Mouse (Mus musculus): Measurements from ENCODE around the gene Tsfm. TPM values are rescaled to one million over a fixed set of nuclear protein-coding genes. Genes with fewer than 3 reads are reported as not detected.
A peak's percentile ranks its signal among the peaks of the same experiment; 100 is the strongest.

The Tsfm gene
- total and polyA plus RNA-seq, 2 experiments from 2014 or later = 52.1 to 55.6 TPM

DNA sequence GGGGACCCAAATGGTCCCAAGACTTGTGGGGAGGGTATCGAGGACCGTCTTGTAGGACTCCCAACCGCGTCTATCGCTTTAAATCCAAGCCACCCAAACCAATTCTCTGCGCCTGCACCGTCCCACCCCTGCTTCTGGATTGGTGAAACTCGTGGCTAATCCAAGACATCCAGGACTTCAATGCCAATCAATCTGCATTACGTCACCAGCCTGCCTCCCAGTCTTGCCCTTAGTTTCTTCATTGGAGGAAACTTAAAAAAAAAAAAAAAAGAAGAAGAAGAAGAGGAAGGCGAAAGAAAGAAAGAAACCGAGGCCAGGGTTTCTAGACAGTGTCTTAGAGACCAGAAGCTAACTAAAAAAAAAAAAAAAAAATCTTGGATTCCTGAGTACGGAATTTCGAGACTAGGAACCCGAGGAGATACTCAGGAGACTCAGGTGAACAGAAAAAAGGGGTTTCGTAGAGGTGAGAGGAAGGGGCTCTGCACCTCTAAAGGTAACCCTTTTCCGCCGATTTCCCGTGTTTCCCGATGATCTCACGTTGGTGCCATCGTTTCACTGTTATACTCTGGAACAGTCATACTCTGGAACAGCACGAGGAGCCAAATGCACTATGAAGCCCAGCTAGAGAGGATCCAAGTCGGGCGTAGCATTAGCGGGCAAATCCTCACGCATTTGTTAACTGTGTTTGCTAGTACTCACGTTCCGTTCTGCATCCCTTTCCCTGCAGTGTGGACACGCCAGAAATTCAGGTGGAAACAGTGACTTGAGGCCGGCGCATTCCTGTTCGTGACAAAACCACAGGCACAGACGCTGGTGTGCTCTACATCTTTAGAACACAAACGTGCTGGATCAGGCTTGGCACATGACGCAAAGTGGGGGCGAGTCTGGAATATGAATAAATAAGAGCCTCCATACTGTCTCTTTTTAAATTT is 39.8 kb upstream of the Tsfm start, which contains the start of gene Tspan31:
Gene Tspan31, minus strand, starts transcription at position 75 of the 932 bp plus-strand sequence.
- peak within 1 kb of the TSS; percentile 84 for H3K27ac ChIP-seq (ENCODE audit: low read depth, low read length)
- peak within 1 kb of the TSS; percentile 54 for H3K9ac ChIP-seq
- peaks cover 14% of the 10 kb centered on the region for H3K4me1 ChIP-seq (ENCODE audit: insufficient read depth)
- H3K36me3 ChIP-seq (ENCODE audit: insufficient read depth) = peaks cover 34% of the 10 kb centered on the region
- H3K9me3 ChIP-seq (ENCODE audit: low read length) = no peaks in the 10 kb centered on the region
- peak within 1 kb of the TSS; percentile 93 for H3K4me2 ChIP-seq (ENCODE audit: low read depth)
- peak within 1 kb of the TSS; percentile 50 for H3K4me3 ChIP-seq (ENCODE audit: low read depth, low read length)
- H3K27me3 ChIP-seq (ENCODE audit: insufficient read depth, low read length) = no peaks in the 10 kb centered on the region
- ATAC-seq (peak; percentile 96), DNase-seq (peak; percentile 97)
- under 1% methylated on average over 36 of the region's 36 CpGs for WGBS
- no peak for TF ChIP-seq CTCF (IDR thresholded peaks at IDR 0.05; ENCODE audit: low read depth)

DNA sequence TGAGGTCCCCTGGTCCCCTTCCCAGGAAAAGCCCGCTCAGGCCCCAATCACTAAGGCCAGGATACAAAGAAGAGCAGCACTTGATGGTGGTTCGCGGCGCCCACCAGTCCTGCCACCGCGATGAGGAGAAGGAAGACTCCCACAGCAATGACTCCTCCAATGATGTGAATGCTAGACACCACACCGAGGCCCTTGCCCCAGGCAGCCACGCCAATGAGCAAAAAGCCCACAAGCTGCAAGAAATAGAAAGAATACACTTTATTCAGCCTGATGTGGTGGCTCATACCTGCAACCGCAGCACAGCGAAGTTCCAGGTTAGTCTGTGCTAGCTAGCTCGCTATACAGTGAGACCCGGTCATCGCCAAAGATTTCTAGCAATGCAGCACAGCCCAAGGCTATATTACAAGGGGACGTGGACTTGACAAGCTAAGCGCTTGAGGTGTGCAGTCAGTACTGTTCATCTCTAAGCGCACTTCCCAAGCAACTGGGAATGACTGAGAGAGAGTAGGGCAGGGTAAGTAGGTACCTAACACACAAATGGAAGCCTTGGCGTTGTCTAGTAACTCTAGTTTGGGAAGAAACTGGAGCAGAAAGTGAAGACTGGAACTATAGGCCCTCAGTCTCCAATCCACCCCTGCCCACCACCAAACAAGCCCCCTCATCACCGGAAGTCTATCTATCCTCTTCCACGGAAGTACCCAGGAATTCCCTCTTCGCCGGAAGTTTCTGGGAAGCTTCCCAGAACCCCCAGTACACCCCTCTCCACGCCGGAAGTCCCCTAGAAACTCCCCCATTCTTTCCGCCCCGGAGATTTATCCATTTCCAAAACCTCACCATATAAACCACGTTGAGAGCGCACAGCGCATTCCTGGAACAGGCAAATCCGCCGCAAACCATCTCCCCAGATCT is 38.9 kb upstream of the Tsfm start:
- peak overlapping the region; percentile 84 for H3K27ac ChIP-seq (ENCODE audit: low read depth, low read length)
- peak overlapping the region; percentile 50 for H3K4me3 ChIP-seq (ENCODE audit: low read depth, low read length)
- H3K9ac ChIP-seq = peak overlapping the region; percentile 54
- H3K36me3 ChIP-seq (ENCODE audit: insufficient read depth) = peaks cover 42% of the 10 kb centered on the region
- ATAC-seq = peak; percentile 87
- TF ChIP-seq CTCF (IDR thresholded peaks at IDR 0.05; ENCODE audit: low read depth) = no peak
- 5% methylated on average over 30 of the region's 30 CpGs for WGBS
- H3K9me3 ChIP-seq (ENCODE audit: low read length) = no peaks in the 10 kb centered on the region
- H3K4me2 ChIP-seq (ENCODE audit: low read depth) = peak overlapping the region; percentile 93
- peaks cover 19% of the 10 kb centered on the region for H3K4me1 ChIP-seq (ENCODE audit: insufficient read depth)
- DNase-seq = no peak
- no peaks in the 10 kb centered on the region for H3K27me3 ChIP-seq (ENCODE audit: insufficient read depth, low read length)

DNA sequence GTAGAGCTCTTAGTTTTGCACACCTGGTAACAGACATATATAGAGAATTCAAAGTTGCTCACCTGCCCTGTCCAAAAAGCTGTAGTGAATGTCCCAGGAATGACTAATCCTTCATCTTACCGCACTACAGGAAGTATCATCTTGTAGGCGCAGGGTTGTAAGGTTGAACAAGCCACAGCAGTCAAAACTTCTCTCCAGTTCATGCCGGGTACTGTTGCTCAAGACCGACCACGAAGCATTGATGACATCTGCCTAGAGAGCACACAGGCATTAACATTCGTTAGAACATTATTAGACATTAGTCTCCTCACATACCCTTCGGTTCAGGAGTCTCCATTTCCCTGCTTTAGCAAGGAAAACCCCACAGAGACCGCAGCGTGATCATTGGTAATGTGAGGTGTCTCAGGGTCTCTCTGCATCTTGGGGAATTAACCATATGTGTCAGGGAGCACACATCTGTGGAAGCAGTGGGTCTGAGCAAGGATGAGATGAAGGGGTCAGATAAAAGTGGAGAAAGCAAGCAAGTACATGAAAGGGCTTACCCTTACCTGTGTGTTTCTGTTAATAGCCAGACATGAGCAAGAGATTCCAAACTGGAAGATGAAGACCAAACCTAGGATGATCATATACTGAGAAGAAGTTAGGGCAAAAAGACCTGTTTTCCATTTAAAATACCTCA is 37.9 kb upstream of the Tsfm start:
- peak overlapping the region; percentile 54; the same call in 1 of the 2 replicates for H3K9ac ChIP-seq
- WGBS = 76% methylated on average over 9 of the region's 9 CpGs

DNA sequence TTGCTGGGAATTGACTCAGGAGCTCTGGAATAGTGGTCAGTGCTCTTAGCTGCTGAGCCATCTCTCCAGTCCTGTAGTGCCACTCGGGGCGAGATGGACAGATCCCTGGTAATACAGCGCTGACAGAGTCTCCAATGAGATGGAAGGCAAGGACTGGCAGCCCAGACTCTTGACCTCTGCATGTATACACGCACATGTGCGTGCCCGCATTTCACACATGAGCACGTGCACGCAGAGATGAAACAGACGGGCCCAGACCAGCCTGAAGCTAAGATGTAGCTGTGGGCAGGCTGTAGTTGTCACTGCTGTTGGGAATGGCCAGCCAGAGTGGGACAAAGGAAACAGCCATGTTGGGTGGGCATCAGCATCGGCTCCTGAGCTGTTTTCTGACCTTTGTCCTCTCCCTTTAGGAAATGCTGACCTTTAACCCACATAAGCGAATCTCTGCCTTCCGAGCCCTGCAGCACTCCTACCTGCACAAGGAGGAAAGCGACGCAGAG is 35.9 kb upstream of the Tsfm start:
- DNase-seq (no peak), ATAC-seq (no peak)
- H3K4me1 ChIP-seq (ENCODE audit: insufficient read depth) = peaks cover 27% of the 10 kb centered on the region
- H3K9ac ChIP-seq = no peak overlapping the region
- no peak for TF ChIP-seq CTCF (IDR thresholded peaks at IDR 0.05; ENCODE audit: low read depth)
- WGBS = 88% methylated on average over 14 of the region's 14 CpGs
- H3K27ac ChIP-seq (ENCODE audit: low read depth, low read length) = no peak overlapping the region
- no peaks in the 10 kb centered on the region for H3K27me3 ChIP-seq (ENCODE audit: insufficient read depth, low read length)
- no peak overlapping the region for H3K4me2 ChIP-seq (ENCODE audit: low read depth)
- no peaks in the 10 kb centered on the region for H3K9me3 ChIP-seq (ENCODE audit: low read length)
- no peak overlapping the region for H3K4me3 ChIP-seq (ENCODE audit: low read depth, low read length)
- H3K36me3 ChIP-seq (ENCODE audit: insufficient read depth) = peaks cover 42% of the 10 kb centered on the region

More for the DNA sequence above, 37.9 kb upstream of the Tsfm start:
- H3K4me2 ChIP-seq (ENCODE audit: low read depth) = peak overlapping the region; percentile 93
- peaks cover 21% of the 10 kb centered on the region for H3K4me1 ChIP-seq (ENCODE audit: insufficient read depth)
- H3K4me3 ChIP-seq (ENCODE audit: low read depth, low read length) = no peak overlapping the region
- ATAC-seq = no peak
- H3K27ac ChIP-seq (ENCODE audit: low read depth, low read length) = no peak overlapping the region
- H3K36me3 ChIP-seq (ENCODE audit: insufficient read depth) = peaks cover 42% of the 10 kb centered on the region
- no peaks in the 10 kb centered on the region for H3K27me3 ChIP-seq (ENCODE audit: insufficient read depth, low read length)
- TF ChIP-seq CTCF (IDR thresholded peaks at IDR 0.05; ENCODE audit: low read depth) = no peak
- H3K9me3 ChIP-seq (ENCODE audit: low read length) = no peaks in the 10 kb centered on the region
- no peak for DNase-seq

DNA sequence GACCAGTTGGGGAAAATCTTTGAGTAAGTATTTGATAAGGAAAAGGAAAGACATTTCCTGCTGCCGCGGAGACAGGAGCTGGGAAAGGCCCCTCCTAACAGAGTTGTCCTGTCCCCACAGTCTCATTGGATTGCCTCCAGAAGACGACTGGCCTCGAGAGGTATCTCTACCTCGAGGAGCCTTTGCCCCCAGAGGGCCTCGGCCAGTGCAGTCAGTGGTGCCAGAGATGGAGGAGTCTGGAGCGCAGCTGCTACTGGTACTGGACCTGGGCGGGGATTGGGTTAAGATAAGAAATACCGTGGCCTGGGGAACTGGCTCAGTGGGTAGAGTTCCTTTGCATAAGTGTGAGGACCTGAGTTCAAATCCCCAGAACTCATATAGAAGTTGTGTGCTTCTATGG is 35.3 kb upstream of the Tsfm start:
- H3K9ac ChIP-seq = no peak overlapping the region
- no peaks in the 10 kb centered on the region for H3K9me3 ChIP-seq (ENCODE audit: low read length)
- H3K27ac ChIP-seq (ENCODE audit: low read depth, low read length) = no peak overlapping the region
- H3K4me2 ChIP-seq (ENCODE audit: low read depth) = no peak overlapping the region
- H3K4me1 ChIP-seq (ENCODE audit: insufficient read depth) = peaks cover 24% of the 10 kb centered on the region
- H3K4me3 ChIP-seq (ENCODE audit: low read depth, low read length) = no peak overlapping the region
- no peak for TF ChIP-seq CTCF (IDR thresholded peaks at IDR 0.05; ENCODE audit: low read depth)
- 89% methylated on average over 9 of the region's 9 CpGs for WGBS
- ATAC-seq (no peak), DNase-seq (no peak)
- H3K27me3 ChIP-seq (ENCODE audit: insufficient read depth, low read length) = no peaks in the 10 kb centered on the region
- H3K36me3 ChIP-seq (ENCODE audit: insufficient read depth) = peaks cover 42% of the 10 kb centered on the region
